Mouse (Mus musculus) forebrain, embryonic 12.5 days (tissue): ENCODE results near the gene Cecr2. TPM values are rescaled to one million over a fixed set of nuclear protein-coding genes. Genes with fewer than 3 reads are reported as not detected.

Experiments used
- ATAC-seq: fragments of 200-750 bp; cut with Nextera tagmentation; 2 replicates; pipeline ENCODE4 v1.8.0; 2017; ENCODE audit warnings: moderate TSS enrichment; ENCODE audit not compliant: low FRiP score
- H3K27ac ChIP-seq: fragments of 300-500 bp; sonication (generic); 2 replicates; pipeline ENCODE4 v1.5.1; 2016; ENCODE audit warnings: mild to moderate bottlenecking
- H3K27me3 ChIP-seq: fragments of 300-500 bp; sonication (generic); 2 replicates; pipeline ENCODE4 v1.6.1; 2016; ENCODE audit warnings: mild to moderate bottlenecking
- H3K36me3 ChIP-seq: fragments of 300-500 bp; sonication (generic); replicated peaks from 2 replicates; pipeline ENCODE4 v1.6.1; 2016; ENCODE audit warnings: mild to moderate bottlenecking
- H3K4me1 ChIP-seq: fragments of 300-500 bp; sonication (generic); 2 replicates; pipeline ENCODE4 v1.6.1; 2016
- H3K4me2 ChIP-seq: fragments of 300-500 bp; sonication (generic); 2 replicates; pipeline ENCODE4 v1.6.1; 2016; ENCODE audit warnings: mild to moderate bottlenecking, moderate library complexity
- H3K4me3 ChIP-seq: fragments of 300-500 bp; sonication (generic); replicated peaks from 2 replicates; pipeline ENCODE4 v1.5.1; 2016; ENCODE audit warnings: mild to moderate bottlenecking
- H3K9ac ChIP-seq: fragments of 300-500 bp; sonication (generic); 2 replicates; pipeline ENCODE4 v1.6.1; 2016; ENCODE audit warnings: mild to moderate bottlenecking
- H3K9me3 ChIP-seq: fragments of 300-500 bp; sonication (generic); 2 replicates; pipeline ENCODE4 v1.6.1; 2016
- WGBS: fragments of 180-500 bp; shearing (Covaris S2); methylation state at CpG from one replicate; pipeline ENCODE4 v1.1.7; 2016; 5-methylcytosine and 5-hydroxymethylcytosine counted together
- polyA plus RNA-seq: library from polyadenylated mRNA; unstranded; fragments of >200 nt; fragmentation: Nextera tagmentation; extraction: Ambion mirVana; gene quantifications from 2 replicates; pipeline ENCODE4 v1.2.1, GENCODE M21; 2016

Cecr2 gene
- polyA plus RNA-seq, 1 experiment from 2014 or later = 13.6 TPM

GRCm38 (mm10) chr6:120778226-120778625 is 112.1 kb downstream of the Cecr2 start:
- Histone ChIP-seq H3K27me3 (no peaks in the 10 kb centered on the region), H3K4me2 (no peak overlapping the region), H3K9ac (no peak overlapping the region), H3K4me1 (peaks cover 16% of the 10 kb centered on the region), H3K4me3 (no peak overlapping the region), H3K27ac (no peak overlapping the region), H3K9me3 (no peaks in the 10 kb centered on the region), H3K36me3 (no peaks in the 10 kb centered on the region)
- no peak for ATAC-seq
- 60% methylated on average over 3 of the region's 3 CpGs for WGBS

GRCm38 (mm10) chr6:120782948-120783347 is 116.8 kb downstream of the Cecr2 start:
- no peak overlapping the region for H3K9ac ChIP-seq
- H3K4me1 ChIP-seq = peaks cover 10% of the 10 kb centered on the region
- H3K27me3 ChIP-seq = no peaks in the 10 kb centered on the region
- no peak for ATAC-seq
- no peaks in the 10 kb centered on the region for H3K9me3 ChIP-seq
- 83% methylated on average over 2 of the region's 2 CpGs for WGBS
- H3K4me3 ChIP-seq = no peak overlapping the region
- no peaks in the 10 kb centered on the region for H3K36me3 ChIP-seq
- no peak overlapping the region for H3K4me2 ChIP-seq
- no peak overlapping the region for H3K27ac ChIP-seq

GRCm38 (mm10) chr6:120784351-120784750 is 118.2 kb downstream of the Cecr2 start:
- ATAC-seq = no peak

GRCm38 (mm10) chr6:120788068-120788607 is 122.0 kb downstream of the Cecr2 start:
- H3K9ac ChIP-seq = no peak overlapping the region
- 87% methylated on average over 5 of the region's 5 CpGs for WGBS

More at GRCm38 (mm10) chr6:120784351-120784750, 118.2 kb downstream of the Cecr2 start:
- WGBS = 55% methylated on average over 7 of the region's 7 CpGs
- Histone ChIP-seq H3K4me2 (no peak overlapping the region), H3K27ac (no peak overlapping the region), H3K4me1 (peaks cover 12% of the 10 kb centered on the region), H3K9me3 (no peaks in the 10 kb centered on the region), H3K36me3 (no peaks in the 10 kb centered on the region), H3K4me3 (no peak overlapping the region), H3K27me3 (no peaks in the 10 kb centered on the region), H3K9ac (no peak overlapping the region)

GRCm38 (mm10) chr6:120788904-120789303 is 122.7 kb downstream of the Cecr2 start:
- Histone ChIP-seq H3K9me3 (no peaks in the 10 kb centered on the region), H3K36me3 (peaks cover 22% of the 10 kb centered on the region), H3K9ac (no peak overlapping the region), H3K27me3 (no peaks in the 10 kb centered on the region), H3K4me1 (peaks cover 12% of the 10 kb centered on the region), H3K27ac (no peak overlapping the region), H3K4me3 (no peak overlapping the region), H3K4me2 (no peak overlapping the region)
- ATAC-seq = no peak

More at GRCm38 (mm10) chr6:120788068-120788607, 122.0 kb downstream of the Cecr2 start:
- peaks cover 12% of the 10 kb centered on the region for H3K4me1 ChIP-seq
- no peak overlapping the region for H3K27ac ChIP-seq
- no peaks in the 10 kb centered on the region for H3K27me3 ChIP-seq
- ATAC-seq = no peak
- H3K36me3 ChIP-seq = peaks cover 15% of the 10 kb centered on the region
- H3K4me3 ChIP-seq = no peak overlapping the region
- H3K4me2 ChIP-seq = no peak overlapping the region
- no peaks in the 10 kb centered on the region for H3K9me3 ChIP-seq

- Histone ChIP-seq H3K4me3 (no peak overlapping the region), H3K9me3 (no peaks in the 10 kb centered on the region), H3K4me1 (peaks cover 6% of the 10 kb centered on the region; the same call in 1 of the 2 replicates), H3K4me2 (no peak overlapping the region), H3K36me3 (peaks cover 35% of the 10 kb centered on the region), H3K27me3 (no peaks in the 10 kb centered on the region), H3K27ac (no peak overlapping the region), H3K9ac (no peak overlapping the region)
- ATAC-seq = no peak
- 96% methylated on average over 10 of the region's 11 CpGs for WGBS
Measured at GRCm38 (mm10) chr6:120790153-120790552, 124.0 kb downstream of the Cecr2 start.

GRCm38 (mm10) chr6:120790717-120791116 is 124.5 kb downstream of the Cecr2 start:
- ATAC-seq = no peak
- WGBS = 82% methylated on average over 5 of the region's 5 CpGs
- Histone ChIP-seq H3K27me3 (no peaks in the 10 kb centered on the region), H3K4me1 (peaks cover 6% of the 10 kb centered on the region; the same call in 1 of the 2 replicates), H3K27ac (no peak overlapping the region), H3K9me3 (no peaks in the 10 kb centered on the region), H3K4me2 (no peak overlapping the region), H3K4me3 (no peak overlapping the region), H3K36me3 (peaks cover 40% of the 10 kb centered on the region), H3K9ac (no peak overlapping the region)

- H3K9me3 ChIP-seq = no peaks in the 10 kb centered on the region
- H3K9ac ChIP-seq = no peak overlapping the region
- WGBS = 89% methylated on average over 8 of the region's 8 CpGs
Measured at GRCm38 (mm10) chr6:120792947-120793346, 126.8 kb downstream of the Cecr2 start.

GRCm38 (mm10) chr6:120795422-120796086 is 129.4 kb downstream of the Cecr2 start:
- Histone ChIP-seq H3K27me3 (no peaks in the 10 kb centered on the region), H3K9ac (no peak overlapping the region), H3K4me2 (no peak overlapping the region), H3K9me3 (no peaks in the 10 kb centered on the region), H3K36me3 (peaks cover 87% of the 10 kb centered on the region), H3K27ac (no peak overlapping the region), H3K4me1 (no peaks in the 10 kb centered on the region), H3K4me3 (no peak overlapping the region)
- 92% methylated on average over 5 of the region's 5 CpGs for WGBS
- ATAC-seq = no peak

More at GRCm38 (mm10) chr6:120792947-120793346, 126.8 kb downstream of the Cecr2 start:
- Histone ChIP-seq H3K27ac (no peak overlapping the region), H3K27me3 (no peaks in the 10 kb centered on the region), H3K4me1 (peaks cover 2% of the 10 kb centered on the region; the same call in 1 of the 2 replicates), H3K4me3 (no peak overlapping the region), H3K36me3 (peaks cover 63% of the 10 kb centered on the region), H3K4me2 (no peak overlapping the region)
- ATAC-seq = no peak

GRCm38 (mm10) chr6:120796111-120796510 is 129.9 kb downstream of the Cecr2 start:
- 82% methylated on average over 2 of the region's 2 CpGs for WGBS
- Histone ChIP-seq H3K27ac (no peak overlapping the region), H3K36me3 (peaks cover 91% of the 10 kb centered on the region), H3K4me3 (no peak overlapping the region), H3K4me1 (no peaks in the 10 kb centered on the region), H3K4me2 (no peak overlapping the region), H3K27me3 (no peaks in the 10 kb centered on the region), H3K9ac (no peak overlapping the region), H3K9me3 (no peaks in the 10 kb centered on the region)
- ATAC-seq = no peak

- Histone ChIP-seq H3K27ac (no peak overlapping the region), H3K4me3 (no peak overlapping the region), H3K4me1 (no peaks in the 10 kb centered on the region), H3K27me3 (no peaks in the 10 kb centered on the region), H3K36me3 (peaks cover 95% of the 10 kb centered on the region), H3K4me2 (no peak overlapping the region), H3K9me3 (no peaks in the 10 kb centered on the region), H3K9ac (no peak overlapping the region)
- no peak for ATAC-seq
- WGBS = 94% methylated on average over 7 of the region's 7 CpGs
Measured at GRCm38 (mm10) chr6:120798019-120798418, 131.8 kb downstream of the Cecr2 start.

- Histone ChIP-seq H3K4me1 (no peaks in the 10 kb centered on the region), H3K27me3 (no peaks in the 10 kb centered on the region), H3K4me2 (no peak overlapping the region), H3K27ac (no peak overlapping the region), H3K36me3 (peaks cover 95% of the 10 kb centered on the region), H3K4me3 (no peak overlapping the region), H3K9me3 (no peaks in the 10 kb centered on the region), H3K9ac (no peak overlapping the region)
- WGBS = 95% methylated on average over 4 of the region's 4 CpGs
- no peak for ATAC-seq
Measured at GRCm38 (mm10) chr6:120798905-120799304, 132.7 kb downstream of the Cecr2 start.

- no peak overlapping the region for H3K9ac ChIP-seq
- WGBS = 92% methylated on average over 4 of the region's 4 CpGs
- no peak for ATAC-seq
- no peaks in the 10 kb centered on the region for H3K4me1 ChIP-seq
- no peak overlapping the region for H3K4me2 ChIP-seq
- peaks cover 95% of the 10 kb centered on the region for H3K36me3 ChIP-seq
- no peaks in the 10 kb centered on the region for H3K27me3 ChIP-seq
- no peaks in the 10 kb centered on the region for H3K9me3 ChIP-seq
- H3K4me3 ChIP-seq = no peak overlapping the region
- no peak overlapping the region for H3K27ac ChIP-seq
Measured at GRCm38 (mm10) chr6:120799581-120800041, 133.4 kb downstream of the Cecr2 start.
